Mouse (Mus musculus) cerebellum, adult (tissue): ENCODE results near the gene Ppp1r32.

Experiments
- ATAC-seq: cut with Nextera tagmentation; 2 replicates; pipeline ENCODE4 v1.9.2; 2017; ENCODE audit warnings: mild to moderate bottlenecking, moderate library complexity, mixed read lengths; ENCODE audit not compliant: insufficient number of reproducible peaks, low FRiP score, low TSS enrichment

The Ppp1r32 gene

GRCm38 (mm10) chr19:10459907-10460306 lies 22.8 kb downstream of the Ppp1r32 start:
- ATAC-seq: no peak

DNA sequence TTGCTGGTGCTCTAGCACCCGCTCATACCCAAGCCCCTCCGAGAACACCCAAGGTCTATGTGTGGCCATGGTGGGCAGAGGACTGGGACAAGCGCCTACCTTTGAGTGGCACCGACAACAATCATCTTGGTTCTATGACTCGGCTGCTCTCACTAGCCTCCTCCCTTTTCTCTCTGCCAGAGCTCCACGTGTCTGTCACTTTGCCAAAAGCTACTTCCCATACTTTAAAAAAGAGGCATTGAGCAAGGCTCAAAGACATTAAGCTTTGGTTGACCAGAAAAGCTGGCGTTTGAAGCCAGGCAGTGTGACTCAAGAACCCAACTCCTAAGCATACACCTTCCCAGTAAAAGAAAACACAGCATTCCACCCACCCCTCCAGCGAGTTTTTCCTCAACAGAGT lies 24.6 kb downstream of the Ppp1r32 start:
- ATAC-seq: no peak

DNA sequence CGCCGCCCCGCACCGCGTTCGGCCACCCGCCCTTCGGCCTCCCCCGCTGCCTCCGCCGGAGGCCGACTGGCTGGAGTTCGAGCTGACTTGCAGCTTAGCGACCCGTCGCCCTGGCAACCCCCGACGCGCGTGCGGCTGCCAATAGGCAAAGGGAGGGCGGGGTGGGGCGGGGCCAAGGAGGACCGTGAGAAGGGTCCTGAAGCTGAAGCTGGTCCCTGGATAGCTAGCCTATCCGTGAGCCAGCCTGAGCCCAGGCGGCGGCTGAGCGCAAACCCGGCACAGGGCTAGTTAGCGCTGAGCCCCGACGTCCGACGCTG lies 25.3 kb downstream of the Ppp1r32 start:
- no peak for ATAC-seq

DNA sequence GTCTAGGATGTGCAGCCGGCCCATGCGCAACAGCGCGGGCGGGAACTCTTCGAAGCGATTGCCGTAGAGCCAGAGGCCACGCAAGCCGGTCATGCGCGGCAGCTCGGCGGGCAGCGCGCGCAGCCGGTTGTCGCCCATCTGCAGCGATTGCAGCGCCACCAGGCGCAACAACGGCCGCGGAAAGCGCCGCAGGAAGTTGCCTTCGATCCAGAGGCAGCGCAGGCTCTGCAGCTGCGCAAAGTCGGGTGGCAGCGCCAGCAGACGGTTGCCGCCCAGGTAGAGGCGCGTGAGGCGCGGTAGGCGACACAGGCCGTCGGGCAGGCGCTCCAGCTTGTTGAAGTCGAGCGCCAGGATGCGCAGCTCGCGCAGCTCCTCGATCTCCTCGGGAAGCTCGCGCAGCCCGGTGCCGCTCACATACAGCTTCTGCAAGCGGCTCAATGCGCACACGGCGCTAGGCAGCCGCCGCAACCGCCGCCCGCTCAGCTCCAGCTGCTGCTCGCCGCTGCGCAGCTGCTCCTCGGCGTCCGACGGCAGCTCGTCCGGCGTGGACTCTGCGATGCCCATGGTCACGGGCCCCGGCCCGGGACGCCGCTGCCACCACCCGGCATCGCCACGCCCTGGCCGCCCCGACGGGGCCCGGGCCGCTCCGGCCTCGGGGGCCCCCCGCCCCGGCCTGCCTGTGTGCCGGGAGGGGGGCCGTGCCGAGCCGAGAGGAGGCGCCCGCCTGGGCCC lies 25.8 kb downstream of the Ppp1r32 start, which contains the start of gene Lrrc10b:
Gene Lrrc10b (minus strand): TSS at position 722 of the 732 bp plus-strand sequence.
- no peak for ATAC-seq

DNA sequence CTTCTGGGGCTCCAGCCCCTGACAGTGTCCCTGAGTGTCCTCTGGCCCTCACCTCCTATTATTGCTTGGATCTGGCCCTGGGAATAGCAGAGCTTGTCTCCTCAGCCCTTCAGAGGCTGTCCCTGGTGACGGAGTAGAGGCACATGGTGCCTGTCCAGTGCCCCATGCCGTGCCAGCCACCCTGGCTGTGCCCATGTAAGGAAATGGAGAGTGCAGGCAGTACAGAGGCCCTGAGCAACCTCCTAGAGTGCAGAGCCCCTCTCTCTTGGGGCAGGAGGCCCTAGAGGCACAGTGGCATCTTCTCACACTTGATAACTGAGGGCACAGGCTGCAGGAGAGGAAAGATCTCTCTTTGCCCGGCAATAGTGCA lies 27.3 kb downstream of the Ppp1r32 start:
- ATAC-seq: no peak

DNA sequence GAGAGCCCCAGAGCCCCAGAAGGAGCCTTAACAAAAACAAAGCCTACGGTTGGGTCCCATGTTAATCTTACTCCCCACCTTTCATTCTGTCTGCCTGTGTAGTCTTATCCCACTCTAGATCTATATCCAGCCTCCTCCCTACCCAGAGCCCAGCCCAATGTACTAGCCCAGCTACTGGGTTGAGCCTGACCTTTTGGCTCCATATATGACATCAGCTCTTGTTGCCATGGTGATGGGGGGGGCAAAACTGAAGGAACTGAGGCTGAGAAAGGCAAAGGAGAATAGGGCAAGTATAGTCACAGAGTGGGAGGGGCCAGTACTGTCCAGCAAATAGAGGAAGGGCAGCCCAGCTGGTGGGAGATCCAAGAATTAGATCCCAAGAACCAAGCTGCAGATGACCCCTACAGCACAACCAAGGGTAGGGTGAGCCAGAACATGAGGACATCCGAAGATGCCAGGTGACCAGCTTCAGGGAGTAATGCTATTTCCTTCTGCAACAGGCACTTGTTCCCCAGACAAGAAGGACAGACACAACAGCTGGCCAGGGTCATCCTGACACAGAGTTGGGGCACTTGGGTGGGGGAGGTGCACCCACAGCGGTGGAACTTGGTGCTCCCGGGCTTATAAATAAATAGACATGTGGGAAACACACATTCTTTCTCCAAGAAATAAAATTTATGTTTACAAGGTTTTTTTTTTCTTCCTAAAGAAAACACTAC lies 27.9 kb downstream of the Ppp1r32 start:
- ATAC-seq: no peak

- ATAC-seq: 0 out of 2 replicates have a peak, but pooled peaks have one; percentile 54
Observed at GRCm38 (mm10) chr19:10449708-10450107, 33.0 kb downstream of the Ppp1r32 start.

- no peak for ATAC-seq
Observed at GRCm38 (mm10) chr19:10449190-10449589, 33.5 kb downstream of the Ppp1r32 start.

GRCm38 (mm10) chr19:10448275-10448674 lies 34.5 kb downstream of the Ppp1r32 start:
- ATAC-seq: no peak

DNA sequence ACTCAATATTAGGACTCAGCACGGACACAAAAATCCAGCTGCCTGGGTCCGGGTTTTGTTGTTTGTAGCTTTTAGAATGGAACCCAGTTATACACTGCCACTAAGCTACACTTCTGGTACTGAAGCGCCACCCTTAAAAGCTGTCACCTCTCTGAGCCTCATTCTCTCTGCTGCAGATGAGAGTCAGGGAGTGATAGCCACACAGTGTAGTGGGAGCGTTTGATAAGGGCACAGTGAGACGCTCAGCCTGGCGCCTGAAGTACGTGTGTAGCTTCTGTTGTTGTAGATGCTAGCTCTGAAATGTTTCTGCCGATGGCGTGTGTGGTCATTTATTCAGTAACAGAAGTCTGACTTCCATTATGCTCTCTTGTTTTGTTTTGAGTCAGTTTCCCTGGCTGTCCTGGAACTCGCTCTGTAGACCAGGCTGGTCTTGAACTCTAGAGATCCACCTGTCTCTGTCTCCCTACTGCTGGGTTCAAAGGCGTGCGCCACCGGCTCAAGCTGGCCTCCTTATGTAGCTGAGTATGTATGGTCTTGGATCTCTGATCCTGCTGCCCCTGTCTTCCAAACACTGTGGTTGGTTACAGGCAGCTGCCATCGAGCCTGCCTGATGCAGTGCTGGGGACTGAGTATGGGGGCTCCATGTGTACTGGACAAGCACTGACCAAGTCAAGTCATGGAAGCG lies 37.9 kb downstream of the Ppp1r32 start:
- no peak for ATAC-seq

DNA sequence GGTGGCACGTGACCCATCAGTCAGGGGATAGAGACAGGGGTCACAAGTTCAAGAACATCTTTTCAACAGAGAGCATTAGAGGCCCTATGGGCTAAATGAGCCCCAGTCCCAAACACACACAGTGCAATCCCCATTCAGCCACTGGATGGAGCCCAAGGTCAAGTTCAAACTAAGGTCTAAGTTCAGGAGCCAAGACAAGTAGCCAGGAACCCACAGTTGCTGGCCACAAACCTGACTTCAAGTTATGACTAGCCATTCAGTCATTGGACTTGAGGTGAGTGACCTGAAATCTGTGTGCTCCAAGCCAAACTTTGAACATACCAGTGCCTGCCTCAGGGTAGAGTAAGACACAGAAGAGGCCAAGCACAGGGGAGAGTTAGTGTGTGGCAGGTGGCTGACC lies 45.2 kb downstream of the Ppp1r32 start:
- no peak for ATAC-seq

DNA sequence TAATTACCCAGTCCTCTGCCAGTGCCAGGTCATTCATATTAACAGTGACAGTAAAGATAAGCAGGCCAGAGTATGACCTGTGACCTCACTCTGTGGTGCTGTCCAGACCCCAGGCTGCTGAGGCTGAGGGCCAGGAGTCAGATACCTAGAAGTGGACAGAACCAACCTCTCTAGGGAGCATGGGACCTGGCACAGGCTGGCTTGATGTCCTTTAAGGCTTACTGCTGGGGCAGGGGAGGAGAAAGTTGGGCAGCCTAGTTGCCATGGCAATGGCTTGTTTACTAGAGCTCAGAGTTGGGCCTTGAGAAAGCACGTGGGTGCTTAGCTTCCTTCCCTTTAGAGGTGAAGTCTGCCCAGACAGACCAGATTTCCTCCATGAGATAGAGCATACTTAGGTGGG lies 46.0 kb downstream of the Ppp1r32 start:
- no peak for ATAC-seq

- peak; percentile 53 for ATAC-seq
Observed at GRCm38 (mm10) chr19:10435908-10436307, 46.8 kb downstream of the Ppp1r32 start.

GRCm38 (mm10) chr19:10434927-10435326 lies 47.8 kb downstream of the Ppp1r32 start:
- ATAC-seq: no peak

DNA sequence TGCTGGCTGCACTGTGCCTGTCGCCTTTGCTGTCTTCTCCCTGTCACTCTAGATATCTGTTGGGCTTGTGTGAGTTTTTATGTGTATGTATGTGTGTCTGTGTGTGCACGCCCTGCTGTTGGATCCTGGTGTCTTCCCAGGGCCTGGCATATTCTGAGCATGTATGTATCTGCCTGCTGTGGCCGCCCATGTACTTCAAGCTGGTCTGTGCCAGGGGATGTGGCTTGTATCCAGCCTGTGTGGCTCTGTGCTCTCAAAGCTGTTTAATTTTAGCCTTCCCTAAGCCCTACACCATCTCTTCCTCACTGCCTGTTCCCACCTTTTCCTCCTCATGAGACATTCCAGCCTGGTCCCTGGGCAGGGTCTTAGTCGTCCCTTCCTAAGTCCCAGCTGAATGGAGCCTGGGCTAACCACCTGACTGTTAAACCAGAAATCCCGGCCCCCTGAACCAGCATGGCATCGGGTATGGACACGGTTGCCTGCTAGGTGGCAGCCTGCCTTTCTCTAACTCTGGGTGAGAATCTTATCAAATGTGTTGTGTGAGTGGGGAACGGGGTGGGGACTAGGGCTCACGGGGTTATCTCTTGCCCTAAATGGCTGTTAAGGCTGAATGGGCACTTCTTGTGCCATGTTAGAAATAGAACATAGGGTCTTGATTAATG lies 48.7 kb downstream of the Ppp1r32 start:
- ATAC-seq: no peak

- ATAC-seq: no peak
Observed at GRCm38 (mm10) chr19:10433225-10433624, 49.5 kb downstream of the Ppp1r32 start.

DNA sequence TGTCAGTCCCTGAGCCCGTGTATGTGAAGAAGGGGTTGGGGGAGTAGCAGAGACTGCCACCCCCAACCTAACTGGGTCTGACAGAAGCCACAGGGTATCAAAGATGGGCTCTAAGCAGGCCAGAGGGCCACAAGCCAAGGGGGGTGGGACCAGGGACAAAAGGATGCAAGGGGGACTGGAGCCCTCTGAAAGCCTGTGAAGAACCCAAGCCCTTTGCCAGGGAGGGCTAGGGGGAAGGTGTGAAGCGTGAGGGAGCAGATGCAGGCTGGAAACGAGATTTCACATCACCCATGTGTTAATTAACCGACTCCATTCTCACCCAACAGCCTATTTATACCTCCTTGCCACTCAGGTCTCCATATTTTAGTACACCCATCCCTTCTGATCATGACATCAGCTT lies 50.9 kb downstream of the Ppp1r32 start:
- no peak for ATAC-seq

GRCm38 (mm10) chr19:10431410-10431809 lies 51.3 kb downstream of the Ppp1r32 start:
- ATAC-seq: no peak

DNA sequence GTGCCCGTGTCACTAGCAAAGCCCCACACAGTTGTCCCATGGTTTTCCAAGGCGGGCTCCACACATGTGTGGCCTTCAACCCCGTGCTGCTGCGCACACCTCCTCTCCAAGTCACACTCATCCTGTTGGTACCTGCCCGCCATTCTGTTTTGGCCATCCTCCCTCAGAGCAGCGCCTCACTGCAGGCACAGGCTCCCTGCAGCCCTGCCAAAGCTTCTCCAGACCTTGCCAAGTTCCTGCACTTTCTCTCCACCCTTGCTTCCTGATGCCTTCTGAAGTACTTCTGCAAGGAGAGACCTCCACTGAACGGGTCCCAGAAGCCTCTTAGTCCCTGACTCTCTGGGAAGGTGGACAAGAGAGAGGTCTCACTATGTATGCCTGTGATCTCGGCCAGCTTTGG lies 53.4 kb downstream of the Ppp1r32 start:
- ATAC-seq: no peak

- ATAC-seq: no peak
Observed at GRCm38 (mm10) chr19:10427431-10427830, 55.3 kb downstream of the Ppp1r32 start.

DNA sequence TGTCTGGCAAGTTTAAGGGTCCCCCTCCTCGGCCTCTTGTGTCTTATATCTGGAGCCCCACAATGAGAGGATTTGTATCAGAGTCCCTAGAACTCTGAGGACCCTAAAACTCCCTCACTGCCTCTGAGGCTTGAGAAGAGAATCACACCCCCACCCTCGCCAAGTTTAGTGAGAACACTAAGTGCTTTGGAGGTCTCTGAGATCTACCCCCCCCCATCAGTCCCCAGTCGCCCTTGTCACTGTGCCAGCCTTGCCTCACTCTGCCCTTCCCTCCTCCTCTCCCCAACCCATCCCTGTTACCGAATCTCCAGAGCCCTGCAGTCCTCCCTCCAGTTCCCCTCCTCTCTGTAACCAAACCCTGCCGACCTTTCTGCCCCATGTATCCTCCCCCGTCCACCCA lies 55.9 kb downstream of the Ppp1r32 start:
- no peak for ATAC-seq
